Mouse (Mus musculus) liver, postnatal 0 days (tissue): ENCODE data around the gene Tmem192.

Source experiments
- CTCF ChIP-seq: sonication (generic); IDR thresholded peaks from 2 replicates; pipeline ENCODE4 v1.5.1; 2016; ENCODE audit warnings: antibody characterized with exemption, low read depth
- EP300 ChIP-seq: IDR thresholded peaks from 2 replicates; pipeline ENCODE4 v1.6.1; 2016; ENCODE audit warnings: antibody characterized with exemption, low read depth, mild to moderate bottlenecking

DNA sequence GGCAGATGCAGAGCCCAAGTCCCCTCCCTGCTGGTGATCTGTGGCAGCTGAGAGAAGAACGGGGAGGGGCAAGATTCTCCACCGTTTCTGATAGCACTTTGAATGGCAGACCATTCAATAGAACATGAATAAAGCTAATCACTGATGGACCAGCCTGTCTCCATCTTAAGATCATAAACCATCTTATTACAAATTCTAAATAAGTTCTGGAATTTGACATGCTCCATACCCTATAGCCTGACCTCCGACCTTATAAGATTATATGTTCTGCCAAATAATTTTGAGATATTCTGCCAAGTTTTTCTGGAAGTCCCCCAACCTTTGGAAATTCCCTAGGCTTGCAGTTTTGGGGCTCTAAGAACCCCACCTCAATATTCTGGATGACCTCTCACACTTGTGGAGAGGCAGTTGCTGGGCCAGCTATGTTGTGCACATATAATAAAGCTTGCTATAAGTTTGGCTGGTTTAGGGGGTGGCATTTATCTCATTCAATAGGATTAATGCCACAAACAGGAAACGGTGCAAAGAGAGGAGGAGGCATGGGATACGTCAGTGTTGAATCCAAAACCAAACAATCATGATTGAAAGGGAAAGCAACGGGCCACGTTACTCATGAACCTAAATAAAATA lies 45.3 kb upstream of the Tmem192 start:
- TF ChIP-seq CTCF (no peak), EP300 (no peak)
